ENCODE assay signal across 16 mouse cellular contexts in the genomic region with DNA sequence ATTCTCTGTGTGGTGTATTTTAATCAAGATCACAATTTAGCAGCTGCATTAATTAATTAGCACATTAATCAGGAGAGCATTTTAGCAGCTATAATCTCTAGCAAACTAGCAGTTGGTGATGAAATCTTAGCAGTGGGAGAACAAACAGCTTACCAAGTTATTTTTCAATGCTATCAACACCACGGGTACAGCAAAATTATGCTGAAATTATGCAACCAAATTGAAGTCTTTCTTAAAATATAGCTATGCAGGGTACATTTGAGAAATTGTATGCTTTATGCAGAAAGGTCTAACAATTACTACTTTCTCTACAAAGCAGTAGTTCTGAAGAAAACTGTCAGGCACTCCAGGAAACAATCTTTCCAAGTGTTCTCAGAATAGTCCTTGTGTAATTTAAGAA.
"Had no signal": no experiment of that assay in that cellular context is flagged by ENCODE, and none has a peak within 500 bp of the region (broad histone marks: within the 10 kb centered on the region; RNA-seq: fewer than 3 reads in every experiment).

No protein-coding gene starts in this region.

- H3K4me3 ChIP-seq: intestine, embryonic 15.5 days; kidney, embryonic 15.5 days; liver, embryonic 13.5 days; midbrain, embryonic 12.5 days; midbrain, embryonic 15.5 days; myocyte had no signal

- H3K27me3 ChIP-seq: intestine, embryonic 15.5 days; kidney, embryonic 15.5 days; liver, embryonic 13.5 days; midbrain, embryonic 12.5 days; midbrain, embryonic 15.5 days had no signal

- DNase-seq: kidney, adult 11 months; kidney, adult 8-10 months; kidney, postnatal 10 days; kidney, postnatal 36 days; liver, embryonic 13.5 days; lung, adult 2 months; lung, postnatal 14 days; lung, postnatal 4 days; right cerebral cortex, postnatal 4 days; thymus, adult 18-20 months; thymus, postnatal 36 days had no signal

- H3K27ac ChIP-seq: intestine, embryonic 15.5 days; kidney, embryonic 15.5 days; liver, embryonic 13.5 days; midbrain, embryonic 12.5 days; midbrain, embryonic 15.5 days had no signal

- H3K9me3 ChIP-seq: intestine, embryonic 15.5 days; kidney, embryonic 15.5 days; liver, embryonic 13.5 days; midbrain, embryonic 12.5 days; midbrain, embryonic 15.5 days had no signal

- ATAC-seq: intestine, embryonic 15.5 days; midbrain, embryonic 15.5 days had no signal

- H3K36me3 ChIP-seq: intestine, embryonic 15.5 days; kidney, embryonic 15.5 days; liver, embryonic 13.5 days; midbrain, embryonic 12.5 days; midbrain, embryonic 15.5 days had no signal

- H3K4me1 ChIP-seq: intestine, embryonic 15.5 days; liver, embryonic 13.5 days; midbrain, embryonic 12.5 days; midbrain, embryonic 15.5 days had no signal

- H3K9ac ChIP-seq: intestine, embryonic 15.5 days; kidney, embryonic 15.5 days; liver, embryonic 13.5 days; midbrain, embryonic 12.5 days; midbrain, embryonic 15.5 days had no signal

- H3K4me2 ChIP-seq: intestine, embryonic 15.5 days; kidney, embryonic 15.5 days; liver, embryonic 13.5 days; midbrain, embryonic 12.5 days; midbrain, embryonic 15.5 days had no signal
